Mouse (Mus musculus) ES-E14 (cell line): Measurements from ENCODE around the gene Sys1. TPM values are rescaled to one million over a fixed set of nuclear protein-coding genes. Genes with fewer than 3 reads are reported as not detected.

ENCODE experiments used
- DNase-seq: peaks from one replicate; pipeline ENCODE4 v3.0.0-alpha.2; 2013; ENCODE audit warnings: low read depth, low spot score
- H3K27ac ChIP-seq: 2 replicates; pipeline ENCODE4 v1.5.1; 2012; ENCODE audit warnings: low read depth, mild to moderate bottlenecking, low read length, moderate library complexity, mixed read lengths; ENCODE audit not compliant: poor library complexity, insufficient read depth, severe bottlenecking
- H3K36me3 ChIP-seq: 2 replicates; pipeline ENCODE4 v1.6.1; 2012; ENCODE audit warnings: mild to moderate bottlenecking, low read length, moderate library complexity, mixed read lengths; ENCODE audit not compliant: control insufficient read depth, poor library complexity, insufficient read depth, severe bottlenecking
- H3K4me1 ChIP-seq, 2 experiments: fragments of 150-350 bp in 1 of 2; sonication (generic) in 1 of 2; 2 replicates each; pipeline ENCODE4 v1.6.1; 2012; ENCODE audit warnings: low read length in 2 of 2, mild to moderate bottlenecking in 1 of 2, mixed read lengths in 1 of 2; ENCODE audit not compliant: control insufficient read depth in 2 of 2, insufficient read depth in 2 of 2, poor library complexity in 1 of 2
- H3K4me3 ChIP-seq, 2 experiments: fragments of 150-350 bp in 1 of 2; sonication (generic) in 1 of 2; 2 replicates each; pipeline ENCODE4 v1.5.1; 2012; ENCODE audit warnings: low read length in 2 of 2, low read depth in 1 of 2, mild to moderate bottlenecking in 1 of 2, mixed read lengths in 1 of 2; ENCODE audit not compliant: insufficient read depth in 1 of 2, poor library complexity in 1 of 2, severe bottlenecking in 1 of 2
- H3K9ac ChIP-seq: 2 replicates; pipeline ENCODE4 v1.6.1; 2012; ENCODE audit warnings: low read depth, mild to moderate bottlenecking, low read length, mixed read lengths; ENCODE audit not compliant: poor library complexity, insufficient read depth, severe bottlenecking
- H3K9me3 ChIP-seq: fragments of 150-350 bp; sonication (generic); 2 replicates; pipeline ENCODE4 v1.6.1; 2012; ENCODE audit warnings: low read depth, mild to moderate bottlenecking, low read length; ENCODE audit not compliant: control insufficient read depth, insufficient read depth
- CHD2 ChIP-seq: IDR thresholded peaks from 2 replicates; pipeline ENCODE4 v1.6.1; 2014; ENCODE audit warnings: mild to moderate bottlenecking, low read depth, low read length, inconsistent platforms
- HCFC1 ChIP-seq: IDR thresholded peaks from 2 replicates; pipeline ENCODE4 v1.6.1; 2012; ENCODE audit warnings: low read length, inconsistent platforms, borderline replicate concordance; ENCODE audit not compliant: insufficient read depth
- MAFK ChIP-seq: IDR thresholded peaks from 2 replicates; pipeline ENCODE4 v1.6.1; 2014; ENCODE audit warnings: mild to moderate bottlenecking, low read depth, low read length, inconsistent platforms; ENCODE audit not compliant: insufficient read depth
- ZC3H11A ChIP-seq: IDR thresholded peaks from 2 replicates; pipeline ENCODE4 v1.6.1; 2012; ENCODE audit warnings: low read depth, mild to moderate bottlenecking, inconsistent platforms, low read length, borderline replicate concordance
- ZNF384 ChIP-seq: IDR thresholded peaks from 2 replicates; pipeline ENCODE4 v1.6.1; 2012; ENCODE audit warnings: low read depth, low read length, inconsistent platforms
- in situ Hi-C, 2 experiments: fragments of 600-800 bp; cut with MboI; formaldehyde crosslinking; loops; one replicate each; pipeline ENCODE4 v1.15.1; 2025; ENCODE audit warnings: low sequenced_read_pairs in 2 of 2, inconsistent platforms in 1 of 2; ENCODE audit not compliant: unreplicated experiment in 2 of 2
- total RNA-seq: library from RNA; depleted of rRNA; stranded (reverse); fragments of 300-350 nt; gene quantifications from 2 replicates; pipeline ENCODE4 v1.2.3, GENCODE M21; 2012

Gene Sys1
- total RNA-seq, 1 experiment: 47.6 TPM

DNA sequence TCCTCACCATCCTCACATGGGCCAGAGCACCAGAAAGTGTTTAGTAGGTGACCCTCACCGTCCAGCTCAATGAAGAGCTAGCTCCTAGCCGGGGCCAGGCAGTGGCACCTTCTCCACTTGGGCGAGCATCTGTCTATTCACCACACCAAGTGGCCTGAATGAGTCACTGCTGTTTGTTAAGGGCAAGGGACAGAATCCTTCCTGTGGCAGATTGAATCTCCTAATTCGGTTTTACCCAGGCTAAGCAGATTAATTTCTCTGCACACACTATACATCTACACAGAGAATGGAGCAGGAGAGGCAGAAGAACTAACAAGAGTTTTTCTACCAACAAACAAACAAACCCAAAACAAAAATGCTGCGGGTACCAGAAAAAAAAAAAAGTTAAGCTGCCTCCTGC is 29.8 kb upstream of the Sys1 start:
- in situ Hi-C loops: no loop called here
- no peak for TF ChIP-seq HCFC1
- TF ChIP-seq ZC3H11A: no peak
- TF ChIP-seq ZNF384: no peak
- no peak for TF ChIP-seq CHD2
- TF ChIP-seq MAFK: no peak
- H3K27ac ChIP-seq: no peak overlapping the region
- peaks cover 38% of the 10 kb centered on the region for H3K36me3 ChIP-seq
- DNase-seq: no peak
- H3K4me3 ChIP-seq: no peak overlapping the region
- H3K9me3 ChIP-seq: no peaks in the 10 kb centered on the region
- peaks cover 5 to 29% of the 10 kb centered on the region in 2 experiments; a peak in 3 of 4 replicates for H3K4me1 ChIP-seq
- no peak overlapping the region for H3K9ac ChIP-seq

DNA sequence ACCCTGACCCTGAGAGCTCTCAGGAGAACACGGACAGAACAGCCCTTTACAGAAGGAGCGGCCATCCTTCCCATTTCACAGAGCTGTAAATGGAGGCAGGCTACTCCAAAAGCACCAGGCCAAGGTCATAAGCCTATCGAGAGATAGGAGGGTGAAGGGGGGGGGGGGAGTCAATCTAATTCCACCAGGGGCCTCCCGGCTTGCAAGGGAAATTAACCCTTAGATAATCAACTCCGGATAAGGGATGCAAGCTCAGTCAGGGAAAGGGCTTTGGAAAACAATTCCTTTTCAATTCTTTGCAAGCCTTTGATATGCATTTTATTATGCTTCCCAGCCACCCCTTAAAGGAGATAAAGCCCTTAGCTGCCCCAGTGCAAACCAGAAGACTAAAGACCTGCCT is 28.3 kb upstream of the Sys1 start:
- Histone ChIP-seq H3K4me1 (peaks cover 7 to 41% of the 10 kb centered on the region in 2 experiments; a peak in 3 of 4 replicates), H3K9ac (no peak overlapping the region), H3K36me3 (peaks cover 36% of the 10 kb centered on the region), H3K27ac (no peak overlapping the region), H3K4me3 (no peak overlapping the region), H3K9me3 (no peaks in the 10 kb centered on the region)
- no peak for TF ChIP-seq MAFK
- no peak for TF ChIP-seq ZNF384
- TF ChIP-seq ZC3H11A: no peak
- no peak for TF ChIP-seq HCFC1
- TF ChIP-seq CHD2: no peak
- DNase-seq: no peak
- in situ Hi-C loops: no loop called here

GRCm38 (mm10) chr2:164429881-164430615 is 26.7 kb upstream of the Sys1 start:
- in situ Hi-C loops: no loop called here
- peak overlapping the region; percentile 50; the same call in 1 of the 2 replicates for H3K27ac ChIP-seq
- H3K36me3 ChIP-seq: peaks cover 32% of the 10 kb centered on the region
- DNase-seq: no peak
- no peaks in the 10 kb centered on the region for H3K9me3 ChIP-seq
- peaks cover 7 to 53% of the 10 kb centered on the region in 2 experiments; a peak in 3 of 4 replicates for H3K4me1 ChIP-seq
- no peak for TF ChIP-seq MAFK
- no peak for TF ChIP-seq CHD2
- TF ChIP-seq ZC3H11A: no peak
- TF ChIP-seq ZNF384: no peak
- no peak for TF ChIP-seq HCFC1
- H3K4me3 ChIP-seq: peak overlapping the region; percentile 5 to 39; a peak in 2 of 4 replicates
- H3K9ac ChIP-seq: no peak overlapping the region

GRCm38 (mm10) chr2:164430697-164431096 is 26.1 kb upstream of the Sys1 start:
- peak overlapping the region; percentile 50; the same call in 1 of the 2 replicates for H3K27ac ChIP-seq
- in situ Hi-C loops: no loop called here
- peak overlapping the region; percentile 18 to 39; a peak in 3 of 4 replicates for H3K4me3 ChIP-seq

More at GRCm38 (mm10) chr2:164430697-164431096, 26.1 kb upstream of the Sys1 start:
- H3K36me3 ChIP-seq: peaks cover 32% of the 10 kb centered on the region
- H3K9ac ChIP-seq: peak overlapping the region; percentile 44
- H3K9me3 ChIP-seq: no peaks in the 10 kb centered on the region
- no peak for DNase-seq
- no peak for TF ChIP-seq ZNF384
- TF ChIP-seq MAFK: no peak
- TF ChIP-seq HCFC1: no peak
- no peak for TF ChIP-seq CHD2
- TF ChIP-seq ZC3H11A: no peak
- H3K4me1 ChIP-seq: peaks cover 7 to 59% of the 10 kb centered on the region in 2 experiments; a peak in 3 of 4 replicates
